Mouse (Mus musculus): ENCODE measurements around the gene Cyp2c67.
"Not testable (repeated sequence)": the region's sequence is repeated elsewhere in the genome, so short reads cannot be mapped to it uniquely, and the experiment has no call there.

DNA sequence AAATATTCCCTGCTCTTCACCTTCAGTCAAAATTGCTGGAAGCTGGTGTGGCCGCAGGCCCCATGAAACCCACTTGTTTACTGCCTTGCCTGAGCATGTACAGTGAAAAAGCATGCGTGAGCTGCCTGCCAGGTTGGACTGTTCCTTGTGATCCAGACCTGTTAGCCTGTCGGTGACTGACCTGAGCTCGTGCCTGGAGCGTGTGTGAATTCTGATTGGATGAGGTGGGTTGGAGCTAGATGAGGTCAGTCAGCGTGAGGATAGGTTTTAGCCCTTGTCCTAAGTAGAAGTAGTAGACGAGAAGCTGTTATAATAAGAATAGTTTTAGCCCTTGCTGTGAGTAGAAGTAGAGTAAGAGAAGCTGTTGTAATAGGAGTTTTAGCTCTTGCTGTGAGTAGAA is 4.3 kb downstream of the Cyp2c67 start:
- not testable (repeated sequence) for TF ChIP-seq HCFC1 (IDR thresholded peaks at IDR 0.05; ENCODE audit: low read depth, low read length); RAD21 (IDR thresholded peaks at IDR 0.05; ENCODE audit: low read depth, low read length); ZNF384 (IDR thresholded peaks at IDR 0.05; ENCODE audit: low read depth, low read length); MAFK (IDR thresholded peaks at IDR 0.05; ENCODE audit: insufficient replicate concordance, low read length); EP300 (IDR thresholded peaks at IDR 0.05; ENCODE audit: low read length); POLR2AphosphoS2 (IDR thresholded peaks at IDR 0.05; ENCODE audit: low read depth, low read length); JUN (IDR thresholded peaks at IDR 0.05; ENCODE audit: insufficient read depth, low read depth, low read length)
